Mouse (Mus musculus) embryonic stem cell, embryonic (primary cell): ENCODE measurements at regions not wholly inside any gene's neighbourhood (a gene's known extent, or its start where the extent isn't known, plus 50 kb on each side); places are given as distances from the start of the nearest gene placed in this dataset.

Experiments used
- CTCF ChIA-PET, 4 experiments: fragments of 300-600 bp in 2 of 4; fragments of 350-600 bp in 2 of 4; sonication (Branson Sonifier 250); formaldehyde crosslinking; loops; one replicate each; lab custom pipeline; 2022; ENCODE audit warnings: inconsistent platforms in 2 of 4; lab: Charles Lee
- POLR2A ChIA-PET, 4 experiments: fragments of 300-600 bp in 2 of 4; fragments of 350-600 bp in 2 of 4; sonication (Branson Sonifier 250); formaldehyde crosslinking; loops; one replicate each; lab custom pipeline; 2022; ENCODE audit warnings: antibody characterized with exemption in 4 of 4, inconsistent platforms in 1 of 4; lab: Charles Lee

DNA sequence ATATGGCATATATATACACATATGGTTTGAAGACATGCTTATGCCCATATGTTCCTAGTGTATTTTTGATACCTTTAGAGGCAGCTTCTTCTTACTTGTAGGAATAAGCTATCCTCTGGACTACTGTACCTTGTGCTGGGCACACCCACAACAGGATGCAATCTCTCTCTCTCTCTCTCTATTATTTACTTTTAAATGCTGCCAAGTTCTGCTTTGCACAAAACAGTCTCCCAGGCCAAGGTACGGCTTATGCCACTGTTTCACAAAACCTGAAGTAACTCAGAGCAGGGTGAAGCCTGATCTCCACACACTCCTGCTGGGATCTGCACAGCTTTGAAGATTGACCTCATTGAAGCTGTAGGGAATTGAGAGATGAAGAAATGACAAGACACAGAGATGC, 549.8 kb upstream of the Gm5415 start:
- ChIA-PET CTCF (interaction anchor here in 1 of 4 experiments (0.7 kb wide), 1 partner anchor 146 kb away, joined by 4 read pairs; no protein-coding TSS in a partner anchor), POLR2A (no interaction called here)

DNA sequence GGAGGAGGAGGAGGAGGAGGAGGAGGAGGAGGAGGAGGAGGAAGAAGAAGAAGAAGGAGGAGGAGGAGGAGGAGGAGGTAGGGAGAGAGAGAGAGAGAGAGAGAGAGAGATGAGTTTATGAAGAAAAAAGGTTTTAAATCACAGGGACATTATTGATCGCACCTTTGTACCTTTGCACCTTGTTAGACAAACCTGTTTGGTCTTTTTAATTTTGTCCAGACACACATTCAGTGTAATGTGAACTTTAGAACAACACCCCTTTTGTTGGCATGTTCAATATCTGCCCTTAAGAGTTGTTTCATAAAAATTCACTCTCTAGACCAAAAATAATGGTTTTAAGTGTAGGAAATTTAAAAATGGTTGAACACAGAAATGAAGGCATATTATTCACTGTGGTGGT, 527.5 kb upstream of the Gm5415 start:
- ChIA-PET POLR2A (no interaction called here), CTCF (no interaction called here)

DNA sequence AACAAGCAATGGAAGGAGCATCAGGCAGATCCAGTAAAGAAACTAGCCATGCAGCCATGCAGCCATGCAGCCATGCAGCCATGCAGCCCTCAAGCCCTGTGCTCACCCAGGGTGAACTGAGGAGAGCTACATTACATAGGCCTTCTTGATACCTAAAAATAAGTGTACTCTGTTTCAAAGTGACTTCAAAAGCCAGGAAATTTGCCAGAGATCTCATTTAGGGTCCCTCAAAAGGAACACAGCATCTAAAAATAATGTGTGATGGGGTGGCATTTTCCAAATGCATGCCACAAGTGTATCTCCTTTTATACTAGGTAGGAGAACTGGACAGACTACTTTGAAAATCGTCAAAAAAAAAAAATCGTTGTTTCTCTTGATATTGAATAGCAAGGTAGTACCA, 510.9 kb upstream of the Gm5415 start:
- CTCF ChIA-PET = no interaction called here
- POLR2A ChIA-PET = interaction anchor here in 2 of 4 experiments (0.5 to 1.2 kb wide), 2 partner anchors 15 to 515 kb away, joined by 3 to 4 read pairs; no protein-coding TSS in a partner anchor

DNA sequence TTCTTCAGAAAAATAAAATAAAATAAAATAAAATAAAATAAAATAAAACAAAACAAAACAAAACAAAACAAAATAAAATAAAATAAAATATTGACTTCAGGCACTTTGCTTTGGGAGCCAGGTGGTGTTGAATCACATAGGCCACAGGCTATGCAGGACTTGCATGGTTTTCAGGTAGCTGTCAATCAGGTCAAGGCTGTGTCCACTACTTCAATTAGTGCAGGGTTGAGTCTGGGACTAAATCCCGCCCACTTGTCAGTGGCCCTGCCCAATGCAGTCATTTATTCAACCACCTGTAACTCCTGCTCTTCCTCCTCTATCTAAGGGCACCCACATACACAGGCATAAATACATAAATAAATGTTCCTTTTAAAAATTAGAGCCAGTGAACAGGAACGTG, 497.3 kb upstream of the Gm5415 start:
- ChIA-PET CTCF (no interaction called here), POLR2A (interaction anchor here in 1 of 4 experiments (0.8 kb wide), 1 partner anchor 11 kb away, joined by 6 read pairs; no protein-coding TSS in a partner anchor)

DNA sequence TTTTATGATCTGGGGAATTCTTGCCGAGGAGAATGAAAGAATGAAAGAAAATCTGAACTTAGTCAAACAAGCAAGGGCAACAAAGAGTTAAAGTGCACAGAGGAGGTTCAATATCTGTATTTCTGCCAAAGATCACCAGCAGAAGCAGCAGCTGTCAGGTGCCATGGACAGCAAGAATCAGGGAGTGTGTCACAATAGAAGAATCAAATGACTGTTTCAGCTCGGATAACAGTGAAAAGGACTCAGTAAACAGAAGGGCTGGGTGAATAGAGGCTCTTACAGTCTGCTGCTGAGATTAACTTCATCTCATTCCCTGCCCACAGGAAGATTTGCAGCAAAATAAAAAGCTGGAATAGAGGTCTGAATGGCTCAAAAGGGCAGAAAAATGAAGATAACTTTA, 495.3 kb upstream of the Gm5415 start:
- ChIA-PET CTCF (no interaction called here), POLR2A (interaction anchor here in 1 of 4 experiments (1.1 kb wide), 1 partner anchor 15 kb away, joined by 3 read pairs; no protein-coding TSS in a partner anchor)

DNA sequence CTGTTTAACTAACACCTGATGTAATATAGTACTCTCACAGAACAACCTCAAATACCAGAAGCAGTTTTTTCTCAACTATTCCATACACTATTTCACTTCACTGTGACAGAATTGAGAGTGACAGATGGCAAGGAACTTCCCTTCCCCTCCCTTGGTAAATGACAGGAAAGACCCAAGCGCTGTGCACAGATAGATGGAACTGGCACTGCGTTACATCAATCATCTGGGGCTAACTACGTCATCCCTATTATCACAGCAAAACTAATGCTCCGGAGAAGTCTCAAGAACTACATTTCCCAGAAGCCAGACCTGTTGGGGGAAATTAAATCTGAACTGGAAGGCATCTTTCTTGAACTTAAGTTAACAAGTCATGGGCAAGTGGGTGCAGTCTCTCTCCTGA, 493.6 kb upstream of the Gm5415 start:
- CTCF ChIA-PET = no interaction called here
- POLR2A ChIA-PET = no interaction called here

DNA sequence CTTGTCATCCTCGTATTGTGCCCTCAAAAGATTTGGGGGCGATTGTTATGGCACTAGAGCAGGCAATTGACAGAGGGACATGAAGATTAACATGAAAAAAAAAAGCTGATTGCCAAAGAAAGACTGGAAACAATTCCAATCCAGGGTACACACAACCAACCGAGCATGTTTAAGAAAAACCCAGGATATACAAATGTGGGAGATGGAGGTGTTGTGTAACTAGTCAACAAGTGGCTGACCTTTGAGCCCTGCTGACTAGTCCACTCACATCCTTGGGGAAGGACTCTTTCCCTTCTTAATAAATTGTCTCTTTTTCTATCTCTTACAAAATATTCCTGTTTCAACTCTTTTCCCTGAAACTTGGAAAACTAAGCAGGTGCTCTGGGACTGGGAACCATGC, 484.9 kb upstream of the Gm5415 start:
- ChIA-PET POLR2A (no interaction called here), CTCF (interaction anchor here in 1 of 4 experiments (0.5 kb wide), 1 partner anchor 476 kb away, joined by 3 read pairs; no protein-coding TSS in a partner anchor)

DNA sequence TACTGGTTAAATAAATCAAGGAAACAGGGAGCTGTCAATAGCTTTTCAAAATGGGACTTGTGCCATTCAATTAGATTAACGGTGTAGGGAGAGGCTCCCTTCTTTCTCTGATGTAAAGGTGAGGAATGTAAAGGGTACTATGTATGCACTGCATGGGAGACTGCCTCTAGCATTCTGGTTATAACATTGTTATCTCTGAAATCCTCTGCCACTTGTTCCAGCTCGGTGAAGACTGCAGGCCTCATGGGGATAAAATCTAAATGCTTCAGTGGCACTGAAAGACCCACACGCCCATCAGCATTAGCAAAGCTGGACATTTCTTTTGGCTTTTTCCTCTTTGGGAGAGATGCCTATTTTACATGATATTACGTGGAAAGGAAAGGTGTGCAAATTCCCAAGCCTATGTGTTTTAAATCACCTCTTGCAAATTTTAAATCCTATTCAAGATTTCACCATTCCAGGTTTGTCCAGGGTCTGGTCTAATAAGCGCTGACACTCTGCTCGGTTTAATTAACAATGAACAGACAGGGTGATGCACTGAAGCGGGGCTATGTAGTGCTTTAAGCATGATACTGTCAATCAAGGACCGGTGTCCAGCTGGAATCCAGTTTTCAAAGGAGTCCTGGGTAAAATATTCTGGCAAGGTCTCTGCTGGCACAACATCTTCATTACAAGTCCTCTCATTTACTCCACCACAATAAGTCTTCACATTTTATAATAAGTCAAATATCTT, 479.8 kb upstream of the Gm5415 start:
- POLR2A ChIA-PET = interaction anchor here in 2 of 4 experiments (0.7 to 0.8 kb wide), 2 partner anchors 517 to 716 kb away, joined by 3 to 4 read pairs; no protein-coding TSS in a partner anchor
- CTCF ChIA-PET = interaction anchor here in 1 of 4 experiments (0.8 kb wide), 1 partner anchor 185 kb away, joined by 7 read pairs; no protein-coding TSS in a partner anchor

DNA sequence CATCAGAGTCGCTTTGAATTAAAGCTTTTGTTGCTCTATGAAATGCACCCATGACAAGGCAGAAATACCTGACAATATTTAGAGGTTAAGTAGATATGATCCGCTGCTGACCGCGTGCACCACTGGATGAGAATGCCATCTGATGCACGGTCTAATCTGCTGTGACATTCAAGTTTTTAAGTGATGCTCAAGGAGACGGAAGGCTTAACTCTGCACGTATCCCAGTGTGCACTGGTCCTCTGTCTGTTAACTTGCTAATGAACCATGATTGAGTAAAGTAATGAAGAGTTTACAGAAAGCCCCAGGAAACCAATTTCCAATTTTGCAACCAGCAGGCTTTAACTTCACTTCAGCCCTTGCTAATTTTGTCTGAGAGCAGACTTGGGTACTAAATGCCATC, 478.3 kb upstream of the Gm5415 start:
- CTCF ChIA-PET = no interaction called here
- POLR2A ChIA-PET = no interaction called here

DNA sequence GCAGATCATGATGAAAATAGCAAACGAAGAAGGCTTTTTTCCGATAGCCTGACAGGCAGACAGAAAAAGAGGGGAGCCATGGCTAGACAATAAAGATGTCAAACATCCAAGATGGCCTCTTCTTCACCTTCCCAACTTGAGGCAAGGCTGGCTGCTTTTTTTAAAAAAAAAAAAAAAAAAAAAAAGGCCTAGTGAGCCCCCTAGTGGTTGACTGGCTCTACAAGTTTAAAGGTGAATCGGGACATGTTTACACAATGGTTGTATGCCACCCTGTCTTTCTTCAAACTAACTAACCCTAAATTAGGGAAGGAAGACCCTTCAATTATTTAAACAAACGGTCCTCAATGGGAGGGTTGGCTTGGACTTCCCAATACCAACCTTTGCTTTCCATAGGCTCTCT, 475.8 kb upstream of the Gm5415 start:
- ChIA-PET CTCF (no interaction called here), POLR2A (interaction anchor here in 1 of 4 experiments (0.7 kb wide), 1 partner anchor 22 kb away, joined by 4 read pairs; no protein-coding TSS in a partner anchor)

DNA sequence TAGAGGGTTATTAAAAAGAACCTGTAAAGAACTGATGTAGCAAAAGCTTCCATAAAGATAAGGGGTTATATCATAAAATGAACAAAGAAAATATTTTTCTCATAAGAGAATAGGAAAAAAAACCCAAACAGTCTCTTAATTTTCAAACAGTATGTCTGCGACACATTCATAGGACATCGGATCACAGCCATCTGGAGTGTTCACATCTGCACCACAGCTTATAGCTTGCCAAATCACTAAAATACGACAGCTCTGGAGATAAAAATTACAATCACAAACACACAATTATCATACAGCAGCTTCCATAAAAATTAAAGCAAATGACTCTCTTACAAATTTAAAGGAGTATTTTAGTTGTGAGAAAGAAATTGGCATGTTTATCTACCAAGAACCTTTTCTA, 456.9 kb upstream of the Gm5415 start:
- ChIA-PET CTCF (no interaction called here), POLR2A (no interaction called here)

DNA sequence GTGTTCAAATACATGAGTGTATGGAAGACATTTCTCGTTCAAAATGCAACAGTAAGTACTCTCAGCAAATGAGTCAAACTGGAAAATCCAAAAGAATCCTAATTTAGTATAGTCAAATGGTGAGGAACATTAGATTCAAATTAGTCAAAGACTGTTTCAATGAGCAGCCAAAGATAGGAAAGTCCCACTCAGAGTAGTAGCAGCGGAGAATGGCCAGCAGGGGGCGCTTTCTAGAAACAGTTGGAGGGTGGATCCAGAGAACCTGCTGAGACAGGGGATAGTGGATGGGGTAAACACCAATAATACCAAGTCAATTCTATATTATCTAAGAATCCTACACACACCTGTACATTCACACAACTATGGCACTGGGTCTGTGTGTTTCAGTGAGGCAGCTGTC, 417.9 kb upstream of the Gm5415 start:
- ChIA-PET POLR2A (no interaction called here), CTCF (no interaction called here)

DNA sequence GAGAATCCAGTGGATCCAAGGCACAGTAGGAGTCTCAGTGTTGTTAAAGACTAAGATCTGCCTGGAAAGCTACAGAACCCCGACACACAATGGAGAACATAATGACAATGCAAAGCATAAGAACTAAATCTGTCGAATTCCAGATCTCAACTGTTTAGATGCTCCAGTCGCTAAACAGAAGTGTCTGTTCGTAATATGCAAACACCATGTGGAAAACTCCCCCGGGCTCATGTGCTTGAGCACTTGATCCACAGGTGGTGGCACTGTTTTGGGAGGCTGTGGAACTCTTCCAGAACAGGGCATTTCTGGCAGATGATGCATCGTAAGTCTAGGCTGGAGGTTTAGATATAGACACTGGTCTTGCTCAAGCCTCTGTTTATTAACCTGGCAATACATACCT, 412.2 kb upstream of the Gm5415 start:
- ChIA-PET POLR2A (no interaction called here), CTCF (interaction anchor here in 1 of 4 experiments (0.5 kb wide), 1 partner anchor 899 kb away, joined by 5 read pairs; no protein-coding TSS in a partner anchor)

DNA sequence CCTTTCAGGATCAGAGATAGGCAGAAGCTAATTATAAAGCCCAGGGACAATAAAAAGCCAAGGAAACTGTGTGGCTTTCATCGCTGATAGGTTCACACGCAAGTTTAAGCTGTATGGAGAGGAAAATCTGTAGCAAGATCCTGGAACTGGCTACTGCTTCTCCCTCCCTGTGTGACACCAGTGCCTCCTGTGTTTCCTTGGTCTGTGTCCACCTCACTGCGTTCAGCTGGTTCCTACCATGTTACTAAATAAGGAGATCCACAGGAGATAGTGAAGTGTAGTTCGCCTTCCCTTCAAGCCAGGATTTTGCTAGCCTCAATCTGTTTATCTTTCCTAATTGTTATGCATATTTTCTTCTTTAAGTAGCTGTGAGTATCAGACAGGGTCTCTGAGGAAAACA, 399.2 kb upstream of the Gm5415 start:
- POLR2A ChIA-PET = interaction anchor here in 1 of 4 experiments (0.6 kb wide), 1 partner anchor 781 kb away, joined by 5 read pairs; no protein-coding TSS in a partner anchor

DNA sequence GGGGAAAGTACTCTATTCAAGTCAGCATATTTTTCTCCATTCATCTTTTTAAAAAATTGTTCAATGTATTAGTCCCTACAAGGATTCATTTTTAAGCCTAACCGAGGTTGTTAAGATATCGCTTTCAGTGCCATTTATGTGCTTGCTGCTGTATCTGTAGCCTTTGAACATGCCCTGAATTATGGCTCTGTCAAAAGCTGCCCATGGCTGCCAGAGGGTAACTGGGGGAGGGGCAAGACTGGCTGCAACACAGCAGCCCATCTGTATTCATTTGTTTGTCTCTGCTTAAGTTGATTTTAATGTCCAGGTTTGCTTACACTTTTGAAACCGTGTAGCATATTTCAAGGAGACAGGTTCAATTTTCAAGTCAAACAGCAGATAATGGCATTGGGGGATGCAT, 383.3 kb upstream of the Gm5415 start:
- ChIA-PET CTCF (no interaction called here), POLR2A (no interaction called here)

More for the DNA sequence above, 399.2 kb upstream of the Gm5415 start:
- CTCF ChIA-PET = no interaction called here

DNA sequence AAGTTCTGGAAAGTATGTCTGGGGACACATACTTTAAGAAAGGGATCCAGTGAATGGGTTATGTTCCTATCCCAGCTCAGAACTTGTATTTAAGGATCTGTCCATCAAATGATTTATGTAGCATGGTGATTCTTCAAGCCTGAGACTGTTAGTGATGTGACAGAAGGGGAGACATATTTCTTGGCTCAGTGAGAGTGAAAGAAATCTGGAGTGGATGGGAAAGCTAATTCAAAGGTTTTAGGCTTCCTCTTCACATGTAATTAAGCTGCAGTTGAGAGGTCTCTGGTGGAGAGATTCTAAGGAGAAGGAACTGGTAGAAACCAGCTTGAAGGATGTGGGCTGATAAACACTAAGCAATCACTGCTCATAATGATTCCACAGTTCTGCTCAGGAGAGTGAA, 355.3 kb upstream of the Gm5415 start:
- CTCF ChIA-PET = no interaction called here

DNA sequence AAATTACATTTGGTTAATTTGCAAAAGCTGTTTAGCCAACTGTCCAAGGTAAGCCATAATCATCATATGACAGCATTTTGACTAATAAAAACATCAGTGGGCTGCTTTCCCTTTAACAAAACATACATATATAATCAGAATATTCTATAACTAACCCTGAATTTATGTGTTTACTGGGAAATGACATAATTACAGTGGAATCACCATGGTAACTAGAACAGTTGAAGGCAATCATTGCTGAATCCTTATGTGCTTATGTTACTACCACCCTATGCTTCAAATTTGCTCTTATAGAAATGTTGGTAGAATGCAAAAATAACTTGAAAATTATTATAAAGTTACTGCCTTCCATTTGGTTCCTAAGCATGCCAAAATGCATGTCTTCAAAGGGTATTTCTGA, 340.6 kb upstream of the Gm5415 start:
- CTCF ChIA-PET = no interaction called here

More for the DNA sequence above, 355.3 kb upstream of the Gm5415 start:
- POLR2A ChIA-PET = no interaction called here

DNA sequence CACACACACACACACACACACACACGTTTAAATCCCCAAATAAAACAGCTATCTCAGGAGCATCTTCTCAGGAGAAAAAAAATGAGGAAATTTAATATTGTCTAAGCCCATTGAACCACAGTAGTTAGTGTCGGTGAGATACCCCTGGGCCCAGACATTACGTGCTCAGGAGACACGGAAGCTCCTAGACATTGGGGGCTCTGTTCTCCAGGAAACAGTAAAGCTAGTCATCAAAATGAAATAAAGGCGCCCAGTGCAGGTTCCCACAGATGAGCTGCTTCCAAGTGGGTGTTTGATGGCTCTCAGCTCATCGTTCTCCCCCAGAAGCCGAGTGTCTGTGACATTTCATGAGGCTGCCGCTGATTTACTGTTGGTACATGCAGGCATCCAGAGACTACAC, 325.8 kb upstream of the Gm5415 start:
- CTCF ChIA-PET = no interaction called here

More for the DNA sequence above, 340.6 kb upstream of the Gm5415 start:
- POLR2A ChIA-PET = no interaction called here

DNA sequence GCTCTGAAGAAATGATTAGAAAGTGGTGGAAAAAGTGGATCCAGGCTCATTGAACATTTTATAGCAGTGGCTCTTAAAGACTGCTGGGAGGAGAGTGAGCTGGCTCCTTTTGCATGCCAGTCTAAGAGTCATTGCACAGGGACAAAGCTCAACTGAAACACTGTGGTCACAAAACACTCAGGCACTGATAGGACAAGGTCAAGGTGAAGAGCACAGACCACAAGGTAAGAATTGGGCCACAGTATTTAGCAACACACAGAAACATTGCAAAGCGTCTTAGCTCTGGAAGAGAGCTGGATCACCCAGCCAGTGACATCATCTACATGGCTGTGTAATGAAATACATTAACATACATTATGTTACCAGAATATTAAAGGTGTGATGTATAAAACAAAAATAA, 319.0 kb upstream of the Gm5415 start:
- POLR2A ChIA-PET = no interaction called here

More for the DNA sequence above, 325.8 kb upstream of the Gm5415 start:
- POLR2A ChIA-PET = no interaction called here

DNA sequence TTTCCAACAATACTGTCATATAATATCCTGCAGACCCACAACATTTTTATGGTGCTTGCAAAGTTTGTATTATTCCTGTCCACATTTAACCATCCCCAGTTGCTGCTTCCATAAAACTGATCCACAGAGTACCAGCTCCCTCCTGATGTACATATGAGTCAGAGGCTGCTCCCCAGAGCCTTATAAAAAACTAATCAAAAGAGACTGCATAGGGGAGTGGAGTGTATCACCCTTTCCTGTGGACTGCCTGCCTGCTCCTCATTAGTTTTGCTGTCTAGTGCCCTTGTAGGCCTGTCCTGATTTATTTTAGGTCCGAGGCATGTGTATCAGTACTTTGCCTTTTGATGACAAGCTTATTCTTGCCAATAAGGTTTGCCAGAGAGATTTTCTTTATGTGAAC, 310.9 kb upstream of the Gm5415 start:
- ChIA-PET POLR2A (no interaction called here), CTCF (no interaction called here)

More for the DNA sequence above, 319.0 kb upstream of the Gm5415 start:
- CTCF ChIA-PET = no interaction called here
